Mouse (Mus musculus) monocyte, adult 2 months (primary cell): ENCODE measurements around the gene Tsen2.
A peak's percentile ranks its signal among the peaks of the same experiment; 100 is the strongest.

Source experiments
- DNase-seq, 2 experiments: peaks; one replicate each; pipeline ENCODE4 v3.0.0; 2022; ENCODE audit warnings: low spot score in 2 of 2, low read depth in 1 of 2

The Tsen2 gene

GRCm38 (mm10) chr6:115538645-115539429 is 5.6 kb upstream of the Tsen2 start:
- peak in 1 of 2 experiments; percentile 57 for DNase-seq

- DNase-seq = no peak
These were observed 2.7 kb upstream of the Tsen2 start for GRCm38 (mm10) chr6:115541676-115542275.

GRCm38 (mm10) chr6:115542341-115542740 is 2.1 kb upstream of the Tsen2 start:
- no peak for DNase-seq

GRCm38 (mm10) chr6:115546276-115546675 is 1.8 kb downstream of the Tsen2 start:
- DNase-seq = no peak

GRCm38 (mm10) chr6:115555485-115555884 is 11.0 kb downstream of the Tsen2 start:
- no peak for DNase-seq

GRCm38 (mm10) chr6:115558176-115558575 is 13.7 kb downstream of the Tsen2 start:
- no peak for DNase-seq

GRCm38 (mm10) chr6:115559651-115560632 is 15.5 kb downstream of the Tsen2 start:
- DNase-seq = no peak

- no peak for DNase-seq
These were observed 21.1 kb downstream of the Tsen2 start for GRCm38 (mm10) chr6:115565479-115566045.

GRCm38 (mm10) chr6:115574171-115574570 is 29.7 kb downstream of the Tsen2 start:
- DNase-seq = no peak

- DNase-seq = no peak
These were observed 32.9 kb downstream of the Tsen2 start for GRCm38 (mm10) chr6:115577407-115577806.

- DNase-seq = no peak
These were observed 33.5 kb downstream of the Tsen2 start for GRCm38 (mm10) chr6:115577941-115578340.

GRCm38 (mm10) chr6:115580810-115581209 is 36.3 kb downstream of the Tsen2 start:
- DNase-seq = no peak

- DNase-seq = no peak
These were observed 38.1 kb downstream of the Tsen2 start for GRCm38 (mm10) chr6:115582328-115583115.

- DNase-seq = no peak
These were observed 39.1 kb downstream of the Tsen2 start for GRCm38 (mm10) chr6:115583430-115584125.

- no peak for DNase-seq
These were observed 39.7 kb downstream of the Tsen2 start for GRCm38 (mm10) chr6:115584176-115584575.

- DNase-seq = no peak
These were observed 41.9 kb downstream of the Tsen2 start for GRCm38 (mm10) chr6:115586321-115586720.

GRCm38 (mm10) chr6:115591692-115592359 is 47.4 kb downstream of the Tsen2 start:
- no peak for DNase-seq

- DNase-seq = no peak
These were observed 48.0 kb downstream of the Tsen2 start, which contains the start of gene Mkrn2os for GRCm38 (mm10) chr6:115592458-115592857. Gene Mkrn2os, minus strand, starts transcription at chr6:115592576.

- DNase-seq = no peak
These were observed 48.8 kb downstream of the Tsen2 start for GRCm38 (mm10) chr6:115593252-115593651.
